Mouse (Mus musculus) spleen, adult 2 months (tissue): ENCODE results near the gene Fam131a. TPM values are rescaled to one million over a fixed set of nuclear protein-coding genes. Genes with fewer than 3 reads are reported as not detected.
A peak's percentile ranks its signal among the peaks of the same experiment; 100 is the strongest.

Experiments
- DNase-seq, 2 experiments: peaks; one replicate each; pipeline versions ENCODE4 v3.0.0 to v3.0.0-alpha.2; 2012 to 2021; ENCODE audit warnings: low spot score in 2 of 2, low read depth in 1 of 2
- H3K27ac ChIP-seq: fragments of 200-500 bp; 2 replicates; pipeline ENCODE4 v1.5.1; 2012; ENCODE audit warnings: low read length, inconsistent platforms; ENCODE audit not compliant: insufficient read depth
- H3K27me3 ChIP-seq: fragments of 200-500 bp; 2 replicates; pipeline ENCODE4 v1.6.1; 2012; ENCODE audit warnings: mild to moderate bottlenecking, moderate library complexity, low read length, inconsistent platforms; ENCODE audit not compliant: control insufficient read depth, insufficient read depth
- H3K36me3 ChIP-seq: fragments of 200-500 bp; 2 replicates; pipeline ENCODE4 v1.6.1; 2012; ENCODE audit warnings: mild to moderate bottlenecking, low read length, inconsistent platforms; ENCODE audit not compliant: control insufficient read depth, insufficient read depth
- H3K4me1 ChIP-seq: fragments of 200-500 bp; 2 replicates; pipeline ENCODE4 v1.6.1; 2011; ENCODE audit warnings: inconsistent platforms; ENCODE audit not compliant: control insufficient read depth, insufficient read depth, insufficient read length
- H3K4me3 ChIP-seq: fragments of 200-500 bp; 2 replicates; pipeline ENCODE4 v1.5.1; 2011; ENCODE audit warnings: mild to moderate bottlenecking, inconsistent platforms; ENCODE audit not compliant: insufficient read depth, insufficient read length; ENCODE audit errors: extremely low read depth
- CTCF ChIP-seq: fragments of 200-500 bp; IDR thresholded peaks from 2 replicates; pipeline ENCODE4 v1.5.1; 2011; ENCODE audit warnings: mild to moderate bottlenecking, inconsistent platforms; ENCODE audit not compliant: insufficient read depth, insufficient read length, insufficient replicate concordance; ENCODE audit errors: extremely low read depth
- POLR2A ChIP-seq: fragments of 200-500 bp; IDR thresholded peaks from 2 replicates; pipeline ENCODE4 v1.6.1; 2011; ENCODE audit warnings: low read depth, low read length, inconsistent platforms
- WGBS: fragments of 180-500 bp; shearing (Covaris S2); methylation state at CpG from one replicate; pipeline ENCODE4 v1.1.7; 2018; 5-methylcytosine and 5-hydroxymethylcytosine counted together
- polyA plus RNA-seq: library from polyadenylated mRNA; depleted of rRNA; stranded (reverse); fragments of >200 nt; gene quantifications from 2 replicates; pipeline ENCODE4 v1.2.3, GENCODE M21; 2012

The Fam131a gene
- polyA plus RNA-seq, 1 experiment = 5.9 TPM

- WGBS = 29% methylated on average over 8 of the region's 8 CpGs
- H3K36me3 ChIP-seq = no peaks in the 10 kb centered on the region
- no peak overlapping the region for H3K27ac ChIP-seq
- DNase-seq = peak in 1 of 2 experiments; percentile 45
- 0 out of 2 replicates have a peak, but pooled peaks cover 4% of the 10 kb centered on the region for H3K4me1 ChIP-seq
- no peak overlapping the region for H3K4me3 ChIP-seq
- no peaks in the 10 kb centered on the region for H3K27me3 ChIP-seq
- TF ChIP-seq CTCF (peak; percentile 53; the same call in 1 of the 2 replicates), POLR2A (no peak)
Observed at GRCm38 (mm10) chr16:20702522-20702893, 9.5 kb downstream of the Fam131a start.

GRCm38 (mm10) chr16:20703071-20703470, 10.0 kb downstream of the Fam131a start:
- 0 out of 2 replicates have a peak, but pooled peaks cover 4% of the 10 kb centered on the region for H3K4me1 ChIP-seq
- no peak overlapping the region for H3K4me3 ChIP-seq
- TF ChIP-seq CTCF = no peak
- no peak for TF ChIP-seq POLR2A
- DNase-seq = no peak
- H3K36me3 ChIP-seq = no peaks in the 10 kb centered on the region
- H3K27ac ChIP-seq = no peak overlapping the region
- no peaks in the 10 kb centered on the region for H3K27me3 ChIP-seq
- WGBS = 94% methylated on average over 10 of the region's 10 CpGs

- DNase-seq = no peak
- H3K36me3 ChIP-seq = no peaks in the 10 kb centered on the region
- 0 out of 2 replicates have a peak, but pooled peaks cover 4% of the 10 kb centered on the region for H3K4me1 ChIP-seq
- no peaks in the 10 kb centered on the region for H3K27me3 ChIP-seq
- H3K27ac ChIP-seq = no peak overlapping the region
- TF ChIP-seq CTCF (no peak), POLR2A (no peak)
- 81% methylated on average over 6 of the region's 6 CpGs for WGBS
- H3K4me3 ChIP-seq = no peak overlapping the region
Observed at GRCm38 (mm10) chr16:20703699-20704400, 10.8 kb downstream of the Fam131a start.

- Histone ChIP-seq H3K27me3 (no peaks in the 10 kb centered on the region), H3K27ac (no peak overlapping the region), H3K4me1 (0 out of 2 replicates have a peak, but pooled peaks cover 4% of the 10 kb centered on the region), H3K4me3 (no peak overlapping the region), H3K36me3 (no peaks in the 10 kb centered on the region)
- WGBS = 54% methylated on average over 3 of the region's 3 CpGs
- no peak for DNase-seq
- TF ChIP-seq POLR2A (no peak), CTCF (no peak)
Observed at GRCm38 (mm10) chr16:20705786-20706185, 12.7 kb downstream of the Fam131a start.

GRCm38 (mm10) chr16:20706407-20707055, 13.5 kb downstream of the Fam131a start:
- Histone ChIP-seq H3K27ac (no peak overlapping the region), H3K4me1 (0 out of 2 replicates have a peak, but pooled peaks cover 4% of the 10 kb centered on the region), H3K4me3 (no peak overlapping the region), H3K36me3 (no peaks in the 10 kb centered on the region), H3K27me3 (no peaks in the 10 kb centered on the region)
- DNase-seq = no peak
- no peak for TF ChIP-seq CTCF
- TF ChIP-seq POLR2A = no peak
- whole genome bisulfite sequencing = 94% methylated on average over 2 of the region's 2 CpGs

- no peak overlapping the region for H3K4me3 ChIP-seq
- H3K27ac ChIP-seq = no peak overlapping the region
- no peaks in the 10 kb centered on the region for H3K4me1 ChIP-seq
- no peaks in the 10 kb centered on the region for H3K36me3 ChIP-seq
- no peaks in the 10 kb centered on the region for H3K27me3 ChIP-seq
- TF ChIP-seq POLR2A (no peak), CTCF (no peak)
- WGBS = 94% methylated on average over 21 of the region's 21 CpGs
- DNase-seq = no peak
Observed at GRCm38 (mm10) chr16:20708220-20708938, 15.3 kb downstream of the Fam131a start.

GRCm38 (mm10) chr16:20708939-20709734, 16.1 kb downstream of the Fam131a start:
- TF ChIP-seq POLR2A = no peak
- peak; percentile 73; the same call in 1 of the 2 replicates for TF ChIP-seq CTCF
- H3K36me3 ChIP-seq = no peaks in the 10 kb centered on the region
- no peaks in the 10 kb centered on the region for H3K27me3 ChIP-seq
- H3K4me3 ChIP-seq = no peak overlapping the region
- DNase-seq = peak in 1 of 2 experiments; percentile 38
- H3K4me1 ChIP-seq = no peaks in the 10 kb centered on the region
- no peak overlapping the region for H3K27ac ChIP-seq
- 83% methylated on average over 19 of the region's 19 CpGs for WGBS
